Mouse (Mus musculus) neutrophil, adult 5-6 weeks (primary cell): ENCODE results near the gene Rbfox3. TPM values are rescaled to one million over a fixed set of nuclear protein-coding genes. Genes with fewer than 3 reads are reported as not detected.

Source experiments
- ATAC-seq: fragments of 151-379, 151-347 bp; 2 replicates; pipeline ENCODE4 v1.8.0; 2017; ENCODE audit warnings: mild to moderate bottlenecking, moderate TSS enrichment; ENCODE audit not compliant: insufficient number of reproducible peaks, poor library complexity, low FRiP score, severe bottlenecking; ENCODE audit errors: extremely low read depth
- total RNA-seq: library from RNA; stranded (forward); fragments of 200-1000 nt; gene quantifications from 2 replicates; pipeline ENCODE4 v1.2.3, GENCODE M21; 2017

The Rbfox3 gene
- total RNA-seq, 1 experiment from 2014 or later = not detected

DNA sequence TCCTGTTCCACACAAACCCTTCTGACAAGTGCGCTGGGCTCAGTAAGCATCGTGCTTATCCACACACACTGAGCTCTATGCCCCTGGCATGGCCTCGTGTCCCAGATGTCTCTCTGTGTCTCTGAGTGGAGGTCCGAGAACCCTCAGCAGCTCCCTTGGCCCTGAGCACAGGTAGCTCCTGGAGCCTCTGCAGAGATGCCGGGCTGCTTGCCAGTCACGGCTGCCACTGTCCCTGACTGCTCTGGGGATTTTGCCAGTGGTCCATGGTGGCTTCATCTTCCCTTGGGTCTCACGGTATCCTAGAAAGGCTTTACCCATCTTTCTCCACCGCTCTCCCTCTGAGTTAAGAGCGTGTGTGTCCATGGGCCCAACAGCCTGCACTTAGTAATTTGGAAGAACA, 199.3 kb downstream of the Rbfox3 start:
- ATAC-seq = no peak

DNA sequence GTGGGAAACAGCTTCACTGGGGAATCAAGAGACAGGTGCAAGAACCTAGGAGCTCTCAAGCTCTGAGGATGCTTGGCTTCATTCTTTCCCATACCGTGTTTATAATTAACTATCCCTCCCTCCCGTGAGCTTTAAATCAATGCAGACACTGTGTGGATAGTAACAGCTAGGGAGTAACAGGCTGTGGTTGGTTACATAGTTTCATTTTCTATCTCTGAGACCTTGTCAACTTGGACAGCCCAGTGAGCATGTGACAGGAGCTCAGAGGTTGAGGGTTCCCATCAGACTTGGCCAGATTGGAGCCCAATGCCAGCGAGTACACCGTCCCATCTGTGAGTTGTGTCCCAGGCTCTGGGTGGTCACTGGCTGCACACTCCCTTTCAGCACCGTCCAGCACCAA, 201.4 kb downstream of the Rbfox3 start:
- no peak for ATAC-seq

DNA sequence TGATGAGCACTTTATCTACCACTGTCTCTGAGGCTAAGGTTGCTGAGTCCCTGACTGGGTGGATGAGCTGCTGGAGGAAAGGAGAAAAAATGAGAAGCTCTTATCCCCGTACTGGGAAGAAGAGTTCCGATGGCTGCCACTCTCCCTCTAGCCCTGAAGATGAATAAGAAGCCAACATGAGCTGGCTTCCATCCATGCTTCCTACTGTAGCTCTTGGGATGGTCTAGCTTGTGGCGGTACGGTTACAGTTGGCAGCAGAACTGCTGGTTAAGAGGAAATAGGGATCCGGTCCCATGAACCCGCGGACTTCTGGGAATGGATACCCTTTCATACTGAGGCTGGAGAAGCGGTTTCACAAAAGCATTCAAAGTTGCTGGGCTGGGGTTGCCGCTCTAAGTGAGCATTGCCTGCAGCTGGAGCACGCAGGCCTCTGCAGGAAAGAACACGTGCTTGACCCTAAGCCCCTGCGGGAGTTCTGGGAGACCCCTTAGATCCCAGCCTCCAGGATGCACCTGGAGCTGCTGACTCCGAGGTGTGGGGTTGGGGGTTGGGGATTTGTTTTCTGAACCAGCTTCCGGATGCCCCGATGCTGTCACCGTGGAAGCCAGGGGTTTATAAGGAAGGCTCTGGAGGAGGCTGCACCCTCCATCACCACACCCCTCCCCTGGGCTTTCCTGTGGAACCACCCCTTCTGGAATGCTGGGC, 215.0 kb downstream of the Rbfox3 start:
- no peak for ATAC-seq

DNA sequence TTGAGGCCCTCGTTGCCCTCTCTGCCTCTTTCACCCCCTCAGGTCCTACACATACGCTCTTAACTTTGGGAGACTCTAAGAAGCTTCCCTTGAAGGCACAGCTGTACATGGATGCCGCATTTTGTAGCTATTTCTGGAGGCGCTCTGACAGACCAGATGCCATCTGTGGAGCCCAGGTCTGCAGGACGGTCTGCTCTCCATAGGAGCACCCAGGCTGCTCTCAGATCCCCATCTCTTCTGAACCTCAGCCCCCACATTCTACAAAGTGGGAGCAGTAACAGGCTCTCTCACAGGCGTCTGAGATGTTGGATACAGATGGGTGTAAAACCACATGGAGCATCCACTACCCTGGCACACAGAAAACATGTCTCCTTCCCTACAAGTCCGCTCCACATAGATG, 218.1 kb downstream of the Rbfox3 start:
- no peak for ATAC-seq

DNA sequence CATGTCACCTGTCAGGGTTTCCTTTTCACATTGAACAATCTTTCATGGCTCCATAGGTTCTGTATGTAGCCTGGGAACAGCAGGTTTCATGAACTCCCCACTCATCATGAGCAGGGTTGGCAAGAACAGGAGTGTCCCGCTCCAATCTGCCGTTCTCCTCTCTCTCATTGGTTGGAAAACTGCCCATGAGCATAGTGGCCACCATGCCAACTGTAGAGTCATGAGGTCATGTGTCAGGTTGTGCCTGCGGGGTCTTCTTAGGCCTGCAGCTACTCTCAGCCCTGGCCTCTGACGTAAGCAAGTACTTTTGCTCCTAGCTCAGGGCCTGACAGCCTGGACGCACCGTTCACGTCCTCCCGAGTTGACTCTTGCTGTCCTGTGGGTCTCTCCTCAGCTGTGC, 221.1 kb downstream of the Rbfox3 start:
- ATAC-seq = no peak

DNA sequence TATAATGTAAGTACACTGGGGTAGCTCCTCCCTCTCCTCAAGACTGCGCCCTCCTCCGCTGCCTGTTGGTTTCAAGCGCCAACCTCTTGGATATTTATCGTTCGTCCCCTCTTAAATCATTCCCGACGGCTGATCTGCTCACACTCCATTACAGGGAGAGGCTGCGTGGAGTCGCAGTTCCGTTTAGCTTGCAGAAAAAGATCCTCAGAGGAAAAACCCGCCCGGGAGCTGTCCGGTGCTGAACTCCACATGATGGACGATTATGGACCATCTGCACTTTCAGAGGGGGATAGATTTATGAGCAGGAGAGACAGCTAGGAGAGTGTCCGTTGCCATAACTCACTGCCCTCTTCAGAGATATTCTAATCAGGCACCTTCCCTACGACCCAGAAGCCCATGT, 226.0 kb downstream of the Rbfox3 start:
- no peak for ATAC-seq

DNA sequence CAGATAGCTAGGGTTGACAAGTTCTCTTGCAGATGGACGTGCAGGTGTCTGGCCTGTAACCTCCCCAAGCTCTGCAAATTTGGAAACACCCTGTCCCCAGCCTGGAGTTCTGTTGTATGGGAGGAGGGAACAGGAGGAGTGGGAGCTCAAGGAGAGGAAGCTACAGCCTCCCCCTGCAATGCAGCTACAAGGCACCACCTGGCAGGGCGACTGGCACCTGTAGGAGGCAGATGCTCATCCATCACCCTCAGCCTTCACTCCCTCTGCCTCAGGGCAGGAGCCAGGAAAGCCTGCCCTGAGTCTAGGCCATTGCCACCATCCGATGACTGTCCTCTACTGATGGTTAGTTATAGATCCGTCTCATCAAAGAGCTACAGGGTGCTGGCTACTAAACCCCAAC, 226.7 kb downstream of the Rbfox3 start:
- no peak for ATAC-seq

DNA sequence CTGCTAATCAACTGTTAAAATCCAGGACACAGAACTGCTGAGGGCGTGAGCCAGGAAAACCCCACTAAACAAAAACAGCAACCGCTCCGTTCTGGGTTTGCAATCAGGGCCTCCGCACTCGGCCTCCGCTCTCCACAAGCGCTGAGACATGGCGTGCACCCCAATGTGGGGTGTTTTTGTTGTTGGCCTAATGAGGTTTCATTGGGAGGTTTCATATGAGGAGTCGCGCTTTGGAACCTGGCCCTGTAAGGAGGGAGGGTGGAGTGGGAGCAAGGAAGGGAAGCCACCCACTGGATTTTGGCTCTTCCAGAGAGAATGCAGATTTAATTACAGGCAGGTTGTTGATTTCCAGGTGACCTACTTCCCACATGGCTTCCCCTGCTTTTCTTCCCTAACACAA, 230.7 kb downstream of the Rbfox3 start:
- ATAC-seq = no peak

DNA sequence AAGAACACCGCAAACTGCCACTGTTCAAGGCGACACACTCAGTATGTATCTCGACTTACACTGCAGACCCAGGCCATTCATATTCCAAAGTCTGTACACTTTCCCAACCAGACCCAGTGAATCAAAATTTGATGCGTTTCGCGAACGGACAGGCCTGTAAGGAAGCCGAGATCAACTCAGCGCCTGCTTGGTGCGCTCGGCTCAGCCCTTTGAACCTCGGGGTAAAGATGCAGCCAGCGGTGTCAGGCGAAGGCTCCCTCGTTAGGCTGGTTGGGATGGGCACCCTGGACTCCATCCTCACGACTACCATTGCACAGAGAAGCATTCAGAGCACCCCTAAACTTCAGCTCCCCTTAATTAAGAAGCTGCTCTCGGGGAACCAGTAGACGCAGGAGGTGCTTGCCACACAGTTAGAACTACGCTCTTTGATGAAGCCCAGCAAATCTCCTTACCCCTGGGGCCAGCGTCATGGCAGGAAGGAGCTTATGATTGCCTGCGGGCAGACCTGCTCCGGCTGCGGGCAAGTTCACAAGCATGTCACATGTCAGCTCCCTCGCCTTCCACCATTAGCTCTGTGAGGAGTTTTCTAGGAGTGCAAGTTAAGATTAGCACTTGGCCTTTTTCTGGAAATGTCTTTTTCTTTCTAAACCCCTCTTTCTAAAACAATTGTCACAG, 231.5 kb downstream of the Rbfox3 start:
- no peak for ATAC-seq

DNA sequence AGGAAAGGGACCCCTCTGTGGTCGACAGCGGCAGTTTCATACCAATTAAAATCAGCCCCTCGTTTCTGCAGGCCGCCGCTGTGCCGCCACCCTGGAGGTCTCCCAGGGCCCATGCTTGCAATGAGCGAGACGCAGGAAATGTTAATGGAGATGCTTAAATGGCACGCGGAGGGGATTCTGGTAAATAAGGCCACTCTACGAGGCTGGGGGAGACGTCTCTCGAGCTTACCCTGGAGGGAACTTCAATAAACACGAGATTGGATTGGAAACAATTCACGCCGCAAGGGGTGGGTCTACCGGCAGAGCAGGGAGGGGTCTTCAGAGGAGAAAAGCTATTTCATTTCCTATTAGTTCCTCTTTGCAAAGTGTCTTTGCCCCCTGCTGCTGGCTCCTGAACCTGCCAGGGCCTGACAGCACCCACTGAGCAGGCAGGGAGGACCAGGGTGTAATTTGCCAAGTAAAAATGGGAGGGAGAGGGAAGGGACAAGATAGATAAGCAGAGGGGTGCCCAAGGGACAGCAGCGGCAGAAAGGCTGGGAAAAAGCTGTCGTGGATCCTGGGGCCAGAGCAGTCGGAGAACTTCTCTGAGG, 232.8 kb downstream of the Rbfox3 start:
- ATAC-seq = no peak

DNA sequence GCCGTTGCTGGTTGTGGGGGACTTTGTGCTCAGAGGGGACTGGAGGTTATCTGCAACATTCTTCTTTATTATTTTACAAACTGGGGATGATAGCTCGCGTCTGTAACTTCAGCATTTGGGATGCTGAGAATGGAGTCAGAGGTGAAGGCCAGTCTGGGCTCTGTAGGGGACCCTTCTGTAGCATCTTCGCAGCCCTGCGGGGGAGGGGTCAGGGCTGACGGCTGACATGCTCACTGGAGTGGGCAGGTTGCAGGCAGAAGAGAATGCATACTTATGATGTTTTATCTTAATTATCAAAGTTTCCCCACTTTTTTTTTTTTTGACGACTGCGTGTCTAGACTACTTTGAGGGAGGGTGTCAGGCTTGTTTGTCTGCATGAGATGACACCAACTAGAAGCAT, 234.1 kb downstream of the Rbfox3 start:
- no peak for ATAC-seq

DNA sequence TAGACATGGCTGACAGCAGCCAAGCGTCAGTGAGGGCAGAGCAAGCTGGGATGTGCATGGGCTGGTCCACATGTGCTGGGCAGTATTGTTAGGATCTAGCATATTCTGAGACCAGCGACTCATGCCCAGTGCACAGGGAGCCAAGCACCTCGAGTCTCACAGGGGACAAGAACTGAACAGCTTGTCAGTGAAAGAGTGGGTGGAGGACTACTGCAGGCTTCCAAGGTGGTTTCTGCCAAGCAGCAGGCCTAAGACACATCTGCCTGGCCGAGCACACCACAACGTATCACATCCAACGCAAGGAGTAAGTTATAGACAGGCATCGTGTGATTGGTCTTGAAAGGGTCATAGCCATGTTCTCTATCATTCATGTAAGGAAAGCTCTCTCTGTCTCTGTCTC, 235.0 kb downstream of the Rbfox3 start:
- no peak for ATAC-seq

DNA sequence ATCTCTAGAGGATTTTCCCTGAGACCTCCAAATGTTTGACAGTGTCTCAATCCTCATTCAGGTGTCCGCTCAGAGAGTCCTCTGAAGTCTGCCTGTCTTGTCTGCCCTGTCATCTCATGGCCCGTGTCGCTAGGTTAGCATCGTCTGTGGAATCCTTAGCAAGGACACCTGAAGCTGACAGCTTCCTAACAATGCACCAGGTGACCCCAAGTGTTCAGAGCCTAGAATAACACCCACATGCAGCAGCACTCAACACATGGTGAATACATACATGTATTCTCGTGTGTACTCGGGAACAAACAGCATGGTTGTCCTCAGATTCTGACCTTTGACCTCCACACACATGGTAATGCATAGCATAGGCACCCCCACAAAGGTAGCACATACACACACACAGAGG, 239.4 kb downstream of the Rbfox3 start:
- ATAC-seq = no peak

DNA sequence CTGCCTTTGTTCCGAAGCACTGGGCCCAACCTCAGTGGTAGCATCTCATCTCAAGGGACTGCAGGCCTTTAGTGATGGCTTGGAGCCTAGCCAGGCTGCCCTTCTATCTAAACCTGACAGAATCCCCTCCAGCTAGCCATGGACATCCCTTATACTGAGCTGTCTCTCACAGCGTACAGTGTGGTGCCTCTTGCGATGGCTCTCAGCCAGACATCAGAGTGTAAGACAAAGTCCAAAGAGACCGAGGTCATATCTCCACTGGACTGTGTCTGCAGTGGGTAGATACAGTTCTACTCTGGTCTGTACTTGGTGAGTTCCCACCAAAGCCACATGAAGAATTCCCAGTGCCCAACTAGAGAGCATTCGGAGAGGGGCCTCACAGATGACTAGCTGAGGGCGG, 240.2 kb downstream of the Rbfox3 start:
- ATAC-seq = no peak

DNA sequence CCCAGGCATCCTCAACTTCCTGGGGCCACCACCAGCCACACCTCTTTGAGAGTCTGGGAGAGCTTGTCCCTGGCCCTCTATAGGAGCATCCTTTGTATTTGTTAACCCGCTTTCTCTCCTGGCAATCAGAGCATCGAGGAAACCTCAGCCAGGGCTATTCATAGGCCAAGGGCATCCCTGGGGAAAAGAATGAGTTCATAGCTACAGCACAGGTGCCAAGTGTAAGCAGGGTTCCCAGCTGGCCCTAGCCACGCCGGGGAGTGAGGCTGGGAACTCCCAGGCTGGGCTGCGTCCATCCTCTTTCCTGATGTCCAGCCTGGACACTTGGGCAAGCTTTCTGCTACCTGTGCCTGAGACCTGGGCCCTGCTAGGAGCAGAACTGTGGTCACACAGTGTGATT, 241.6 kb downstream of the Rbfox3 start:
- no peak for ATAC-seq

DNA sequence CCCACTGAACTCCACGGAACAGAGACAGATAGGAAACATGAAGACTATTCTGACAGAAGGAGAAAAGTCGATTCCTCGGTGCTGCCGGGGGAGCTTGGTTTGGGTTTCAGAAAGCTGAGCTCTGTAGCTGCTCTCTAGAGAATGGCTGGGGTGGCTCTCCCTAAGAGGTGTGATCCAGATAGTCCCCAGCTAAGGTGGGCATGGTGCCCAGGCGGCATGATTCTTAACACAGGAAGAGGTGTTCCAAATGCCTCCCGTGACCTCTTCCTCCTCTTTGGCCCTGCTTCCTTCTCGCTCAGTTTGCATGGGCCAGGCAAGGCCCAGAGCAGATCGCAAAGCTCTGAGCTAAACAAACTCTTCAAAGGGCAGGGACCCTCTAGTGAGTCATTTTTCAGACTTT, 243.0 kb downstream of the Rbfox3 start:
- no peak for ATAC-seq

DNA sequence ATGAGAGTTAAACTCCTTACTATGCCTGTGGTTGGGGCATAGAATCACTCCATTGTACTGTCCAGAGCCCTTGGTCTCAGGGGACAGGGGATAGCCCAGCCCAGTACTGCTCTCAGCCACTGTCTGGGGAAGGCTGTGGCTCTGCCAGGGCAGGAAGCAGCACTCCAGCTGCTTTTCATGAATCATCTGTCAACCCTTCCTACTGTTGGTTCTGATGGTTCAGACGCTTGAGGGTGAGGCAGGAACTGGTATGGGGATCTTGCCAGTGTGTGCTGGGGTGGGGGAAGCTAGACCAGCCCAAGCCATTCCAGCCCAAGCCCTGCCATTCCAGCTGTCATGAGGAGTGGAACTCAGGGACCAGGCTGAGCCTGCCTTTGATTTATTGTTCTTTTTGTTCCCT, 243.5 kb downstream of the Rbfox3 start:
- no peak for ATAC-seq

DNA sequence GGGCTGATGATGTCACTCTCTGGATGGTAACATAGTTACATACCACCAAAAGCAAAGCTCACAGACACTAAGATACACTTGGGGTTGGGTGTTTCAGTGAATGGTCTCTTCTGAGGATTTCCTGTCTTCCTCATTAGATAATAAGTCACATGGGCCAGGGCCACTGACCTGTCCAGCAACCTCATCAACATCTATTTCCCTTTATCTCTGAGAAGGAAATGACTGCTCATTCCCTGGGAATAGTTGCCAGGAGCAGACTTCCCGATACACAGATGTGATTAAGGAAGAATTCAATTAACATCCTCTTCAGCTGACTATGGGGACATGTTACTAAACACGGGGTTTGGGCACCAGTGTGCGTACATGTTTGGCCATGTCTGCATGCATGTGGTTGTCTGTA, 245.2 kb downstream of the Rbfox3 start:
- ATAC-seq = no peak

DNA sequence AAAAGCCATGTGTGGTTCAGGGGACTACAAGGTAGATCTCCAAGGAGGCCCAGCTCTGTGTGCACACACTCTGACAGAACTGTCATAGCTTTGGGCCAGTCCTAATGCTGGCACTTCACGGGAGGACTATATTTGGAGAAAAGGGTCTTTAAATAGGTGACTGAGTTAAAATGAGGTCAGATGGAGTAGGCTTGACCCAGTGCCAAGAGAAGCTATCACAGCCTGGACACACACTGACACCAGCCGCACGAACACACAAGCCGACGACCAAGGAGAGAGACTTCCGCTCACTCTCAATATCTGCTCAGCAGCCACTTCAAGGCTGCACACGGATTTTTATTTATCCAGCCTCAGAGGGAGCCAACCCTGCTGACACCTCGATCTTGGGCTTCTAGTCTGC, 248.1 kb downstream of the Rbfox3 start:
- no peak for ATAC-seq

DNA sequence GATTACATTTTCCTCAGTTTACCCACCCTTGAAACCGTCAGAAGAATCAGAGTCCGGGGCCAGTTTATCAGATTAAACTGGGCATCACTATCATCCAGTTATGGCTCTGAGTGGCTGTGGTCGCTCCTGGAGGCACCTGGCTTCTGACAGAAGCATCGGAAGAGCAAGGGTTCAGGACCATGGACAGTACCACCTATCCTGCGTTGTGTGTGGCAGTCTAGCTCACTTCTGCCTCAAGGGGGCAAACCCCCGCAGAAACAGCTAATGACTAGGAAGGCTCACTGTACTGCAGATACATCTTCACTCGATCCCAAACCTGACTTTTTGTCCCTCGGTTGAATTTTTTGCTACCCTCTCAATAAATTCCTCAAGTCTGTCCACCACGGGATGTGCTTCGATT, 252.1 kb downstream of the Rbfox3 start:
- ATAC-seq = no peak

DNA sequence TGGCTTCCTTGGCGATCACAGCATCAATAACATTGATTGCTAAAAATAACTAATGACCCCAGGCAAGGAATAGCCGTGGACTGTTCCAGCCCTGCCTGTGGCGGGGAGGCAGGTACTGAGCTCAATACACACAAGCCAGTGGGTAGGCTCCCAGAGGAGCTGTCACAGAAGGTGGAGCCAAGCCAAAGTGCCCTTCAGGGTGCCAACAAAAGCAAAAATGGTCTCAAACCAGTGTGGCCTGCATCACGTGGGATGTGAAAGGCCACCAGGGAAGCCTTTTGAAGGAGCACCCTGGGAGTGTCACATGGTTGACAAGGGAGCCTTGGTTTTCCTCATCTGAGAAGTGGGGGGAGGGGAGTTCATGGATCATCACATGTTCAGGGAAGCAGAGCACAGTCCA, 255.6 kb downstream of the Rbfox3 start:
- ATAC-seq = no peak
